Mouse (Mus musculus): ENCODE data around the gene Abca3. TPM values are rescaled to one million over a fixed set of nuclear protein-coding genes. Genes with fewer than 3 reads are reported as not detected.
A peak's percentile ranks its signal among the peaks of the same experiment; 100 is the strongest.
"Not testable (repeated sequence)": the region's sequence is repeated elsewhere in the genome, so short reads cannot be mapped to it uniquely, and the experiment has no call there.

Gene Abca3
- total RNA-seq, 2 experiments from 2014 or later = 43.2 to 46.2 TPM

DNA sequence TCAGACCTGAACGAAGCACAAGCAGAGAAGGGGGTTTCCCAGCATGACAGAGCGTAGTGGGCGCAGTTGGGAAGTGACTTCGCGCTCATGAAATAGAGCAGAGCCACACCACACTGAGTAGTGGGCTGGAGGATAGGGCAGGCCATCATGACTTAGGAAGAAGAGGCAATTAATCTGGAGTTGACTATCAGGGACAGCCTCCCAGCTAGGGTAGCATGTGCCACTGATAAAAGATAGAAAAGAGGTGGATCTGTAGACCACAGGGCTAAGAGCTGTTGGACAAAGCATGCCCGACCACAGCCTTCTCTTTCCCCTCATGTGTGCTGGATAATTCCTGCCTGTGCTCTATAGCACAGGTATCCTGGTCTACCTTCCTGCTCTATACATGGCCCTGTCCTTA is 24.1 kb downstream of the Abca3 start:
- no peak for ATAC-seq (replicated peaks; ENCODE audit: low FRiP score, poor library complexity, severe bottlenecking)

- no peak for ATAC-seq (replicated peaks; ENCODE audit: low FRiP score, poor library complexity, severe bottlenecking)
These were observed 26.7 kb downstream of the Abca3 start for GRCm38 (mm10) chr17:24378496-24378895.

- no peak for ATAC-seq (replicated peaks; ENCODE audit: low FRiP score, poor library complexity, severe bottlenecking)
These were observed 32.0 kb downstream of the Abca3 start for GRCm38 (mm10) chr17:24383789-24384188.

DNA sequence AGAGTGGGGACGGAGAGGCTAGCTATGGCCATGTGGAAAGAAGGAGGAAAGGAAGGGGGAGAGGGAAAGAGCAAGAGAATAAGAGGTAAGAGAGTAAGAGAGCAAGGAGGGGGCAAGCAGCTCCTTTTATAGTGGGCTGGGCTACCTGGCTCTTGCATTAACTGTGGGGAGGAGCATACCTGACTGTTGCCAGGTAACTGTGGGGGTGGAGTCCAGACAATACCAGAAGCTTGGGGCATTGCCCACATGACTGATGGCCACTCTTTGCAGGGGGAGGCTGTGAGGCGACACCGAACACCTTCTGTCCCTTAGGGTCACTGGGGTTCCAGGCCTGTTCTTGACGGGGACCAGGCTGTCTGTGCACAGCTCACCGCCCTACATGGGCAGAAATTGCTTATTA is 37.0 kb downstream of the Abca3 start:
- no peak for ATAC-seq (replicated peaks; ENCODE audit: low FRiP score, poor library complexity, severe bottlenecking)

GRCm38 (mm10) chr17:24389865-24390264 is 38.1 kb downstream of the Abca3 start:
- peak; percentile 62 for ATAC-seq (replicated peaks; ENCODE audit: low FRiP score, poor library complexity, severe bottlenecking)

DNA sequence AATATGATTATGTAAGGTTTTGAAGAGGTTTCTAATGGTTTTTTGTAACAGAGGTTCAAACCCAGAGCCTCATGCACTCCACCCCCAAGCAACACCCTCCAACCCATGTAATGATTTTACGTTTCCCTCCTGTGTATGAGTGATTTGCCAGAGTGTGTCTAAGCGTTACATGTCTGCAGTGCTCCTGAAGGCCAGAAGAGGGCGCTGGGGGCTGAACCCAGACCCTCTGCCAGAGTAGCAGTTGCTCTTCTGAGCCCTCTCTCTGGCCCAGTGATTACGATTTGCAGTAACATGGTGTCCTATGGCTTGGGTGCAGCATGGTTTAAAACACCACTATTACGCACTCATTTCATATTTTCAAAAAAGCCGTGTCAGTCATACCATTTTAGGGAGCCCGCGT is 39.4 kb downstream of the Abca3 start:
- ATAC-seq (replicated peaks; ENCODE audit: low FRiP score, poor library complexity, severe bottlenecking) = 0 out of 2 replicates have a peak, but pooled peaks have one; percentile 43

DNA sequence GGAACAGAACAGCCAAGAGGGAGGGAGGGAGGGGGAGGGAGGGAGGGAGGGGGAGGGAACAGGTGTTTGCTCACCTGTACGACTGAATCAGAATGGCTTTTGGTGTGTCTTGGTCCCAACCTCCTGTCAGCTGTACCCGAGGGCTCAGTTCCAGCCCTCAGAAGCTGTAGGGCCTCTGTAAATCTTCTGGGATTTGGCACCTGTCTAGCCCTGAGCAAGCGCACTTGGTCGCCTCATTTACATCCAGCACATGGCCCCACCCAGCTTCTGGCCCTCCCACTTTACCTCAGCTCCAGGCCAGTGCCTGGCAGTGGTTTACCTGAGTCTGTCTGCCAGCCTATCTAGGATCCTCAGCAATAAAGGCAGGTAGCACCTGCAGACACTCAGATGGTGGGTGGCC is 41.8 kb downstream of the Abca3 start:
- ATAC-seq (replicated peaks; ENCODE audit: low FRiP score, poor library complexity, severe bottlenecking) = no peak

DNA sequence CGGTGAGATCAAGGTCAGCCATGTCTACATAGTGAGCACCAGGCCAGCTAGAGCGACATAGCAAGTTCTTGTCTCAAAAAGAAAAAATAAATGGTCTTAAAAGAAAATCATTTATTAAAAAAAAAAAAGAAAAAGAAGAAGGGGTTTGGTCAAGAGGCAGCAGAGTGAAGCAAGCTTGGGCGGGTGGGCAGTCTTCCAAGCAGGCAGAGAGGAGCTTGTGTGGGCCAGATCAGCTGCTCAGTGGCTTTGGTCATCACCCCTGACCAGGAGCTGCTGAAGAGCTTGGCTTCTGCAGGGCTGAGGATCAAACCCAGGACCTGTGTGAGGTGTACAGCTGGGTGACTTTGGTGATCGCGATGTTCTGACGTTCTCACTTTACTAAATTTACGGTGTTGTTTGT is 42.7 kb downstream of the Abca3 start:
- ATAC-seq (replicated peaks; ENCODE audit: low FRiP score, poor library complexity, severe bottlenecking) = no peak

DNA sequence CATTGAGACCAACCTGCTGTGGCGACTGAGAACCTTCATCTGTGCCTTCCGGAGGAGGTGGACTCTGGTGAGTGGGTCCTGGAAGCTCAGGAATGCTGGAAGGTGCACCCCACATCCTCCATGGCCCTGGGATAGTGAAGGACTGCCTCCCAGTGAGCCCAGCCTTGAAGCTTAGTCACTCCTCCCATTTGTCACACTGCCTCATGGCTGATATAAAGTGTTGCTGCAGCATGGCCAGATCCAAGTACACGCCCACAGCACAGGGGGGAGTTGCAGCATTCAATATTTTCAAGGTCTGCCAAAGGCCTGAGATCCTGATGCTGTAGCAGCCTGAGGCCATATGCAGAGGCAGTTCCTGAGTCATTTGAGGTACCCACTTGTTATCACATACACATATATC is 50.6 kb downstream of the Abca3 start:
- ATAC-seq (replicated peaks; ENCODE audit: low FRiP score, poor library complexity, severe bottlenecking) = no peak

DNA sequence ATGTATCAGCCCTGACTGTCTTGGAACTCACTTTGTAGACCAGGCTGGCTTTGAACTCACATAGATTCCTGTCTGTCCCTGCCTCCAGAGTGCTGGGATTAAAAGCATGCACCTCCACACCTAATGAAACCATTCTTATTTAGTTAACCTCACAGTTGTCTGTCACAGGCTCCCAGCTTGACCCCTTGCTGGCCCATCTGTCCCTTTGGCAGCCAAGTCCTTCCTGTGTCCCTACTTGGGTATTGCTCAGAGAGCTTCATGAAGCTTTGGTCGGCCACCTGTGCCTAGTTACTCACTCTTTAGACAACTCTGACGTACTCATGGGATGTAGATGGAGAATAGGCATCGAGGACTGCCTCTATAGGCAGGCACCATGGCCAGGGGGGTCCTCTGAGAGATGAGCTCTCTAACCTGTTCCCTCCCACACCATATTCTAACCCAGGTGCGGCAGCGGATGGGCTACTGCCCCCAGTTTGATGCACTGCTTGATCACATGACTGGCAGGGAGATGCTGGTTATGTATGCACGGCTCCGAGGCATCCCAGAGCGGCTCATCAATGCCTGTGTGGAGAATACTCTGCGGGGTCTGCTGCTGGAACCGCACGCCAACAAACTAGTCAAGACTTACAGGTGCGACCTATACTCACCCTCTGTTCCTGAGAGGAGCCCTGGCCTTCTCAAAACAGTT is 55.5 kb downstream of the Abca3 start:
- no peak for ATAC-seq (replicated peaks; ENCODE audit: low FRiP score, poor library complexity, severe bottlenecking)

DNA sequence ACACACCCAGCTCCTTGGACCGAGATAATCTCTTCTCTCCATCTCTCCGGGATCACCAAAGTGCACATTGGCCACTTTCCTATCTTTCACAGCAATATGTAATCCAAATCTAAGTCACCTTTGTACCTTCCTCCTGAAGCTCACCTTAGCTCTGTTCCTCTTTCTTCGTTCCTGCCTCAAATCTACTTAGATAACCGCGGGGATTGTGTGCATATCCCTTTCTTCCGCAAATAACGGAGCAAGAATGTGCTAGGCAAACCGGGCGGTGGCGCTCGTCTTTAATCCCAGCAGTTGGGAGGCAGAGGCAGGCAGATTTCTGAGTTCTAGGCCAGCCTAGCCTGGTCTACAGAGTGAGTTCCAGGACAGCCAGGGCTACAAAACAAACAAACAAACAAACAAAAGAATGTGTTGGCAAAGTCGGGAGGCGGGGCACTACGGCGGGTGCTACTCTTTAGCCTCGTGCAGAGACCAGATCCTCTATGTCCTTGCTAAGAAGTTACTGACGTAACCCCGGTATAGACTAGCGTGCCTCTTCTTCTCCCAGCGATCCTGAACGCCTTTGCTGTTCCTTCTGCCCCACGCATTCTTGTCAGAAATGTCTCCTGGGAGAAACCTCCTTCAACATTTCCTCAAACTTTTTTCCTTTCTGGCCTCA is 61.9 kb downstream of the Abca3 start:
- peak; percentile 41 for ATAC-seq (replicated peaks; ENCODE audit: low FRiP score, poor library complexity, severe bottlenecking)

GRCm38 (mm10) chr17:24414230-24414976 is 62.7 kb downstream of the Abca3 start, which contains the start of gene Rnps1:
Rnps1 (plus strand) TSS chr17:24414565.
- ATAC-seq (replicated peaks; ENCODE audit: low FRiP score, poor library complexity, severe bottlenecking) = peak; percentile 82

DNA sequence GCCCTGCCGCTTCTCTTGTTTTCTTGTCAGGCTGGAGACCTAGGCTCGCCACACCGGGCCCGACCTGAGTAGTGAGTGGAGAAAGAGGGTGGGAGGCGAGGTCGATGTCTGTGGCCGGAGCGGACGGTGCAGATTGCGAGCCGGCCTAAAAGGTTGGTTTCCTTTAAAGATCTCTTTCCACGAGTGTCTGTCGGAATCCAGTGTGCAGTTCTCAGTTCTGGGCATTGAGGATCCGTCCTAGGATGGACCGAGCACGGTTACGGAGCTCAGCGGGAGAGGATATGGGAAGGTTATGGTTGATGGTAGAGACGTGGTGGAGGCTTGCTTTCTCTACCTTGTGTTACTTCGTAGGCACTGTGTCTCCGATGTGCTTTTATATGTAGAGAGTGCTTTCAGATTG is 63.3 kb downstream of the Abca3 start:
- 0 out of 2 replicates have a peak, but pooled peaks have one; percentile 1 for ATAC-seq (replicated peaks; ENCODE audit: low FRiP score, poor library complexity, severe bottlenecking)

DNA sequence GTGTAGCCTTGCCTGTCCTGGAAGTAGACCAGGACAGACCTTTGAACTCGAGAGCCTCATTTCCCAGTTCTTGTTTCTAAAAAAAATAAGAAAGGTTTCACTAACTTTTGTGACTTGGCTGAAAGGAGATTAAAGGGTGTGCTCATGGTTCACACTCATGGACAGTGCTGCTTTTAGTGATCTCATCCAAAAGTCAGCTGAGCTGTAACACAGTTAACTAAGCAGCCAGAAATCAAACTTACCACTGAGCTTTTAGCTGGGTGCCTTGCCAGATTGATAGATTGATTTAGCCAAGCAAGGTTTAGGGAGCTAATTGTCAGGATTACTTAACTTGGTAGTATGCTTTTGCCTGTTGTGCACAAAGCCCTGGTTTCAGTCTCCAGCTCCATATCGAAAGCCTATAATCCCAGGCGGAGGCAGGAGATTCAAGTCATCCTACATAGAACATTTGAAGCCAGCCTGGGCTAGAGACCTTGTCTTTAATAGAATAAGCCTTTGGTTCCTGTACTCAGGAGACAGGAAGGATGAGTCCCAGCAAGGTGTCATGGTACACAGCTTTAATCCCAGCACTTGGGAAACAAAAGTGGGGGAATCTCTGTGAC is 64.4 kb downstream of the Abca3 start:
- ATAC-seq (replicated peaks; ENCODE audit: low FRiP score, poor library complexity, severe bottlenecking) = no peak

DNA sequence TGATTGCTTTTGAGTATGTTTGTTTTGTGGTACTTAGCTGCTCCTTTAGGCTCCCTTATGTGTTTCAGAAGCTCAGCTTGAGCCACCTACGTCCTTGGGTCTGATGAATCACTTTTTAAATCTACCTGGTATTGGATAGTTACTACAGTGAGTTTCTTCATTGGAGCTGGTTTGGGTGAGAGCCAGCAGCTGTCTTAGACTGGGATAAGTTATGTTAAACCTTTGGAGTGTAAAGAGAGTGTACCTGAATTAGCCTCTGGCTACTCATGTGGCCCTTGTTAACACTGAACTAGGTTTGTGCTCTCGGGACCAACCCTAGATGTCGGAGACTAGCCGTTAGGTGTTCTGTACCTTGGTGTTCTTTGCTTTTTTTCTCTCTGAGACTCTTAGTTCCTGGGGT is 71.4 kb downstream of the Abca3 start:
- ATAC-seq (replicated peaks; ENCODE audit: low FRiP score, poor library complexity, severe bottlenecking) = no peak

DNA sequence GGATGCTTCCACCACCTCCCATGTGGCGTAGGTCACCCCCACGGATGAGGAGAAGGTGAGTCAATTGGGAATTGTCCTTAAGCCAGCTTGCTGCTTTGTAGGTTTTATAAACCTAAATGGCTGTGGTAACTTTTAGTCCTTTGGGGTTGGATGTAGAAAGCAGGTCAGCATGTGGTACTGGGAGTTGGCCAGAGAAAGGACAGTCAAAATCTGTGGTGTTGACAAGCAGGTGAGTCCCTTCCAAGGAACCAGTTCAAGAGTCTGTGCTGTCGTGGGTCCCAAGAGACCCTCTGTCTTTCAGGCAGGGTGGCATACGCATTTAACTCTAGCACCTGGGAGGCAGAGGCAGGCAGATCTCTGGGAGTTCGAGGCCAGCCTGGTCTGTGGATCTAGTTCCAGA is 72.7 kb downstream of the Abca3 start:
- ATAC-seq (replicated peaks; ENCODE audit: low FRiP score, poor library complexity, severe bottlenecking) = no peak

DNA sequence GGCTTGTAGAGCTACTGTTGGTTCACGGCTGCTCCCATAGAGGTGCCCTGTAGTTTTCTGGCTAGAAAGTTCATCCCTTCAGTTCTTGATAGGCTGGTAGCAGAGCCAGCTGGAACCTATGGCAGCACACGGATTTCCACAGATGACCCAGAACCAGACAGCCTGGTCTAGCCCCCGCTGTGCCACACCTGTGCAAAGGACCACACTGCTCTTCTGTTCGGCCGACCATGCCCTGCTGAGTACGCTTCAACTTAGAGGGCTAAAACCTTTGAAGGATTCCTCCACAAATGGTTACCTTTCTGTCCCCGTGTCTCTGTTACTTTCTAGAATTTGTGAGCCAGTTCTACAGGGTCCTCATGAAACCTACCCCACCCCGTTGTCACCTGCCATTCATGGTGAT is 73.6 kb downstream of the Abca3 start:
- ATAC-seq (replicated peaks; ENCODE audit: low FRiP score, poor library complexity, severe bottlenecking) = not testable (repeated sequence)

- ATAC-seq (replicated peaks; ENCODE audit: low FRiP score, poor library complexity, severe bottlenecking) = no peak
These were observed 74.2 kb downstream of the Abca3 start for GRCm38 (mm10) chr17:24425905-24426304.

GRCm38 (mm10) chr17:24426471-24427169 is 74.9 kb downstream of the Abca3 start, which contains the start of gene Eci1:
Eci1 (plus strand) TSS chr17:24426641.
- ATAC-seq (replicated peaks; ENCODE audit: low FRiP score, poor library complexity, severe bottlenecking) = peak; percentile 98

GRCm38 (mm10) chr17:24427170-24427557 is 75.4 kb downstream of the Abca3 start:
- ATAC-seq (replicated peaks; ENCODE audit: low FRiP score, poor library complexity, severe bottlenecking) = peak; percentile 7; the same call in 1 of the 2 replicates

All from erythroid progenitor cell, adult 5-6 weeks (primary cell).